Mouse (Mus musculus) intestine, embryonic 15.5 days (tissue): ENCODE results near the gene Casz1. TPM values are rescaled to one million over a fixed set of nuclear protein-coding genes. Genes with fewer than 3 reads are reported as not detected.

Experiments used
- ATAC-seq: fragments of 200-750 bp; cut with Nextera tagmentation; 2 replicates; pipeline ENCODE4 v1.8.0; 2017; ENCODE audit warnings: moderate TSS enrichment, moderate library complexity
- H3K27ac ChIP-seq: fragments of 300-500 bp; sonication (generic); 2 replicates; pipeline ENCODE4 v1.5.1; 2015; ENCODE audit warnings: mild to moderate bottlenecking, inconsistent platforms
- H3K27me3 ChIP-seq: fragments of 300-500 bp; sonication (generic); replicated peaks from 2 replicates; pipeline ENCODE4 v1.6.1; 2015; ENCODE audit warnings: inconsistent platforms
- H3K36me3 ChIP-seq: fragments of 300-500 bp; sonication (generic); 2 replicates; pipeline ENCODE4 v1.6.1; 2015; ENCODE audit warnings: inconsistent platforms
- H3K4me1 ChIP-seq: fragments of 300-500 bp; sonication (generic); replicated peaks from 2 replicates; pipeline ENCODE4 v1.6.1; 2015; ENCODE audit warnings: inconsistent platforms
- H3K4me2 ChIP-seq: fragments of 300-500 bp; sonication (generic); replicated peaks from 2 replicates; pipeline ENCODE4 v1.6.1; 2015; ENCODE audit warnings: mild to moderate bottlenecking, inconsistent platforms
- H3K4me3 ChIP-seq: fragments of 300-500 bp; sonication (generic); replicated peaks from 2 replicates; pipeline ENCODE4 v1.5.1; 2015; ENCODE audit warnings: inconsistent platforms
- H3K9ac ChIP-seq: fragments of 300-500 bp; sonication (generic); 2 replicates; pipeline ENCODE4 v1.6.1; 2015; ENCODE audit warnings: inconsistent platforms
- H3K9me3 ChIP-seq: fragments of 300-500 bp; sonication (generic); 2 replicates; pipeline ENCODE4 v1.6.1; 2016; ENCODE audit warnings: inconsistent platforms
- WGBS: fragments of 180-500 bp; shearing (Covaris S2); methylation state at CpG from one replicate; pipeline ENCODE4 v1.1.7; 2015; 5-methylcytosine and 5-hydroxymethylcytosine counted together
- polyA plus RNA-seq: library from polyadenylated mRNA; unstranded; fragments of >200 nt; fragmentation: Nextera tagmentation; extraction: Ambion mirVana; gene quantifications from 2 replicates; pipeline ENCODE4 v1.2.1, GENCODE M21; 2015

Casz1 gene
- polyA plus RNA-seq, 1 experiment from 2014 or later, result 4.4 TPM

DNA sequence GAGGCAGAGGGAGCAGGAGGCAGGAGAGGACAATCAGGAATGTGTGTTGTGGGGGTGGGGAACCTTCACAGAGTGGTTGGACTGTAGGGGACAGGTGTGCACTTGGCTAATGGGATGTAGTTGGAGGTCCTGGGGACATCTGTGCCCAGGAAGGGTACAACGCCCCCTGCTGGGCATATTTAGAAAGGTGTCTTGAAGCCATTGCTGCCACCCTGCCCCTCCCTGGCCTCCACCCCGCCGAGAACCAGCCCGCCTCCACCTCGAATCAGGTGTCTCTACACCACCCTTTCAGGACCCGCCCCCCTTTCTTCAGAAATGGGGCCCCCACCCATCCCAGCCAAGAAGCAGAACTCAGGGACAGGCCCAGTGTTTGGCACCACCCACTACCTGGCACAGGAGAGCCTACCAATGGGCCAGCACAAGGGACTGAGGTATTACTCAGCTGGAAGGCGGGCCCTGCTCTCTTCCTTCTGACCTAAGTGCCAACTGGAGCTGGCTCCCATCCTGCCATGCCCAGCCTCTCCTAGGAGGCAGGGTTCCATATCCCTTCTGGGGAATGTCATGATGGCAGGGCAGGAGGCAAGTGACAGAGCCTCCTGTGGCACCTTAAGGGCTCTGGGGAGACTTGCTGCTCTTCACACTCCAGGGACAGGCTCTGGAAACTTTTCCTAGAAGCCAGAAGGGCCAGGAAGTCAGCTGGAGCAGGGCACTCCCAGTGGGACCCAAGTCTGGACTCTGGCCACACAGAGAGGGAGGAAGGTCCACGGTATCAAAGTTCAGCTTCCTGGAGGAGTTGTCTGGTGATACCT lies 98.9 kb downstream of the Casz1 start:
- Histone ChIP-seq H3K4me2 (peak overlapping the region; percentile 98), H3K4me3 (no peak overlapping the region), H3K27me3 (0 out of 2 replicates have a peak, but pooled peaks cover 2% of the 10 kb centered on the region), H3K9me3 (no peaks in the 10 kb centered on the region), H3K36me3 (no peaks in the 10 kb centered on the region), H3K4me1 (peaks cover 36% of the 10 kb centered on the region), H3K27ac (peak overlapping the region; percentile 89), H3K9ac (no peak overlapping the region)
- peak; percentile 63 for ATAC-seq
- 24% methylated on average over 8 of the region's 8 CpGs for WGBS

DNA sequence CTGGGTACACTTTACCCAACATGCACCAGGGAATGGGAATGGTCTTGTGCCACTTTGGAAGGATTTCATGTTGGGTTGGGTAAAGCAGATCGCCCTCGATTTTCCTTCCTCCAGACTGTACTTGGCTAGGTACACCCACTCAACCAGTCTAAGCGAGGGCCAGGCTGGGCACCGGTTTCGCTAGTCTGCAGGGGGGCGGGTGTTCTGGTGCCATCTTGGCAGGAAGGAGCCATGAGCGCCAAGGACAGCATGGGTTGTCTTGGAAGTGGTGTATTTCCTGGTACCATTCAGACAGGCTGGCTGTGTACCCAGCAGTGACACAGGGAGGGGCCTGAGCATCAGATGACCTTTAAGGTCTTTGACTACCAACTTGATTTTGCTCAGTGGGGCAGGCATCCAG lies 101.1 kb downstream of the Casz1 start:
- no peak for ATAC-seq
- Histone ChIP-seq H3K27me3 (0 out of 2 replicates have a peak, but pooled peaks cover 2% of the 10 kb centered on the region), H3K9me3 (no peaks in the 10 kb centered on the region), H3K4me1 (peaks cover 49% of the 10 kb centered on the region), H3K4me3 (no peak overlapping the region), H3K4me2 (no peak overlapping the region), H3K27ac (no peak overlapping the region), H3K9ac (no peak overlapping the region), H3K36me3 (no peaks in the 10 kb centered on the region)
- 97% methylated on average over 7 of the region's 7 CpGs for WGBS

DNA sequence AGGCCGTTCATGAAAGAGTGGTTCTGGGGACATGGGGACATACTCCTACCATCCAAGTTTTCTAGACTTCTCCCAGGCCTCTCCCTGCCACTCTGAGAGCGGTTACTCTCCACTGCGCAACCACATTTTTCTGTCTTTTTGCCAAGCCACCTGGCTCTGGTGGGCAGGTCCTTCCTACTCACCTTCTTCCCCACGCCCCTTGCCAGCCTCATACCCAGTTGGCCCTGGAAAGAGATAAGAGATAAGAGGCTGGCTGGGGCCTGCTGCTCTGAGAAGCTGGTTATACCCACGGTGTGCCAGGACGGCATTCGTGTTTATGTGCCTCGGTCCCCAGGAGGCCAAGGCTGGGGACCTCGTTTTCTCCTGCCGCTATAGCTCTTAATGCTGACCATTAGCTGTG lies 102.6 kb downstream of the Casz1 start:
- H3K9me3 ChIP-seq, result no peaks in the 10 kb centered on the region
- no peaks in the 10 kb centered on the region for H3K36me3 ChIP-seq
- WGBS, result 92% methylated on average over 10 of the region's 10 CpGs
- H3K4me1 ChIP-seq, result peaks cover 50% of the 10 kb centered on the region
- no peak overlapping the region for H3K4me3 ChIP-seq
- 0 out of 2 replicates have a peak, but pooled peaks cover 2% of the 10 kb centered on the region for H3K27me3 ChIP-seq
- H3K4me2 ChIP-seq, result no peak overlapping the region
- H3K9ac ChIP-seq, result no peak overlapping the region
- no peak overlapping the region for H3K27ac ChIP-seq
- no peak for ATAC-seq

DNA sequence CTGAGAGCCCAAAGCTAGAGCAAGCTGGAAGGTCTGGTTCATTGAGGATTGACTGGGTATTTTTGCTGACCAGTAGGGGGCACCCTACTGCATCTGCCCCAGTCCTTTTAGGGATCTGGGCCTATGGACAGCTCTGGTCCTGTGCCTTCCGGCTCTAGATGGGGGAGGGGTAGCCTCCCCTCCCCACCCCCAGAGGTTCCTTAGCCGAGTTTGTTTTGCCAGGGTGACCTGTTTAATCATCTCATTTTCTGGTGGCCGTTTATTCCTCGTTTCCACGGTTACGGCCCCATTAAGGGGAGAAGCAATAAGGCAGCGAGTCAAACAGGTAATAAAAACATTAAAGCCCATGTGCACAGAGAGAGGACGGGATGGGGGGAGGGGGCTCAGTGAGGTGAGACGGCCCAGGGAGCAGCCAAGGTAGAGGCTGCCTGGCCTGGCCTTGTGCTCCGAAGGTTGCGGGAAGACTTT lies 104.0 kb downstream of the Casz1 start:
- ATAC-seq, result peak; percentile 62
- Histone ChIP-seq H3K4me3 (no peak overlapping the region), H3K27ac (peak overlapping the region; percentile 74), H3K9ac (no peak overlapping the region), H3K27me3 (0 out of 2 replicates have a peak, but pooled peaks cover 1% of the 10 kb centered on the region), H3K9me3 (no peaks in the 10 kb centered on the region), H3K4me1 (peaks cover 53% of the 10 kb centered on the region), H3K4me2 (no peak overlapping the region; the same call in 1 of the 2 replicates), H3K36me3 (no peaks in the 10 kb centered on the region)
- WGBS, result 33% methylated on average over 11 of the region's 11 CpGs

DNA sequence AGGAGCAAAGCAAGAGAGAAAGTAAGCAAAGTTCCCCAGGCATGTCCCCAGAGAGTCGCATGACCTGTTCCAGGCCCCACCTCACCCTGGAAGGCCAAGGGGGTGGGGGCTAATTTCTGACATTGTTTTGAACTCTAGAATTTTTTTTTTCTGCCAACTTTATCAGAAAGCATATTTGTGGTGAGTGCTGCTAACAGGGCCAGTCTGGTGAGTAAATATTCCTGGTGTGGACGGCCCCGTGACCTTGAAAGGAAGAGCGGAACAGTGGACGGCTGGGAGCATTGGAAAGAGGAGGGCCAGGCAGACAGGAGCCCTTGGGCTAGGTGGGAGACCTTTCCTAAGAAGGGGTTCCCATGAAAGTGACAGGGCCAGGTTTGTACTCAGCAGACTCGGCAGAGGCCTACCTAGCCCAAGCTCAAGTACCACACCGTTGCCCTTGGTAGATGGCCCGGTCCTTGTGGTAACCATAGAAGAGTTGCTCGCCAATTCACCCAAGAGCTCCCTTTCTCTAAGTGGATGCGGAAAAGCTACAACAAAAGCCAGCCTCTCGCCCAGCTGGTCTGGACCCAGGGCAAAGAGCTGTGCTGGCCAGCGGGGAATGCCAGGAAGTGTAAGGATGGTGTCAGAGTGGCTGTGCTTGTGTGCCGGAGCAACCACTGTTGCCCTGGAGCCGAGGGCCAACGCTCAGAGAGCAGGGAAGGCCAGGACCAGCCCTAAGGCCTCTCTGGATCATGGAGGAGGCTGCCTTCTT lies 104.7 kb downstream of the Casz1 start:
- Histone ChIP-seq H3K4me1 (peaks cover 52% of the 10 kb centered on the region), H3K27me3 (no peaks in the 10 kb centered on the region), H3K9ac (no peak overlapping the region), H3K4me2 (no peak overlapping the region; the same call in 1 of the 2 replicates), H3K36me3 (no peaks in the 10 kb centered on the region), H3K4me3 (no peak overlapping the region), H3K9me3 (no peaks in the 10 kb centered on the region), H3K27ac (peak overlapping the region; percentile 74)
- 75% methylated on average over 15 of the region's 15 CpGs for WGBS
- peak; percentile 49 for ATAC-seq

DNA sequence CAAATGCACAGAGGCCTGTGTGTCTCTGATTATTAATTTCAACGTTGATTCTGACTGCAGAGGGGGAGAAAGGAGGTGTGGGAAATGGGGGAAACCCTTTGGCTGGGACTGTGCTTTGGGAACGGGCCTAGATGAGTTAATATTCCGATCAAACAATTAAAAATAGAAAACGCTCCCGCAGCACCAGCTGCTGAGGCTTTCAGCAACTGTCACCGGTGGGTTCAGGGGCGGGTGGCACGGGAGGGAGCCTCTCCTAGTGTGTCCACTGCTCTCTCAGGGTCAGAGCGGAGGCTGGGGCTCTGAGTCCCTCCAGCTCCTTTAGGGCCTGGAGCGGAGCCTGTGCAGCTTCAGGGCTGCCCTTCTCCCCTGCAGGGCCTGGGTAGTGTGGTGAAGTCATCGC lies 105.3 kb downstream of the Casz1 start:
- Histone ChIP-seq H3K27ac (no peak overlapping the region; the same call in 1 of the 2 replicates), H3K27me3 (no peaks in the 10 kb centered on the region), H3K4me1 (peaks cover 53% of the 10 kb centered on the region), H3K4me2 (no peak overlapping the region), H3K36me3 (no peaks in the 10 kb centered on the region), H3K9ac (no peak overlapping the region), H3K9me3 (no peaks in the 10 kb centered on the region), H3K4me3 (no peak overlapping the region)
- 74% methylated on average over 11 of the region's 11 CpGs for WGBS
- no peak for ATAC-seq

DNA sequence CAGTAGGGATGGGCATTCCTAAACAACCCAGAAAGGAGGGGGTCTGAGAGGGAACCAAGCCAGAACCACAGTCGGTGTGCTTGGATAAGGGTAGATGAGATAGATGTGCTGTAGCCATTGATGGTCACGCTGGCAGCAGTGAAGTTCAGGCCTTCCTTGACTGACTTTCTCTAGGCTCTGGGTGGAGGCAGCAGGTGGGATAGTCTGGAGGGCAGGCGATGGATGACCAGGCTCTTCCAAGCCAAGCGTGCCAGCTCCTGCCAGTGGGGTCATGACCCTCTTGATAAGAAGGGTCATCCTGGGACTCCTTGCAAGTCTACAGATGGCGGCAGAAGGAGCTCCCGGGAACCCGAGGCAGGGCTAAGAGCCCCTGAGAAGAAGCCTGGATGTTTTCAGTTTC lies 107.9 kb downstream of the Casz1 start:
- Histone ChIP-seq H3K4me1 (peaks cover 59% of the 10 kb centered on the region), H3K9me3 (no peaks in the 10 kb centered on the region), H3K36me3 (no peaks in the 10 kb centered on the region), H3K27me3 (no peaks in the 10 kb centered on the region), H3K9ac (no peak overlapping the region), H3K27ac (no peak overlapping the region), H3K4me3 (no peak overlapping the region), H3K4me2 (no peak overlapping the region)
- 51% methylated on average over 7 of the region's 7 CpGs for WGBS
- ATAC-seq, result no peak

DNA sequence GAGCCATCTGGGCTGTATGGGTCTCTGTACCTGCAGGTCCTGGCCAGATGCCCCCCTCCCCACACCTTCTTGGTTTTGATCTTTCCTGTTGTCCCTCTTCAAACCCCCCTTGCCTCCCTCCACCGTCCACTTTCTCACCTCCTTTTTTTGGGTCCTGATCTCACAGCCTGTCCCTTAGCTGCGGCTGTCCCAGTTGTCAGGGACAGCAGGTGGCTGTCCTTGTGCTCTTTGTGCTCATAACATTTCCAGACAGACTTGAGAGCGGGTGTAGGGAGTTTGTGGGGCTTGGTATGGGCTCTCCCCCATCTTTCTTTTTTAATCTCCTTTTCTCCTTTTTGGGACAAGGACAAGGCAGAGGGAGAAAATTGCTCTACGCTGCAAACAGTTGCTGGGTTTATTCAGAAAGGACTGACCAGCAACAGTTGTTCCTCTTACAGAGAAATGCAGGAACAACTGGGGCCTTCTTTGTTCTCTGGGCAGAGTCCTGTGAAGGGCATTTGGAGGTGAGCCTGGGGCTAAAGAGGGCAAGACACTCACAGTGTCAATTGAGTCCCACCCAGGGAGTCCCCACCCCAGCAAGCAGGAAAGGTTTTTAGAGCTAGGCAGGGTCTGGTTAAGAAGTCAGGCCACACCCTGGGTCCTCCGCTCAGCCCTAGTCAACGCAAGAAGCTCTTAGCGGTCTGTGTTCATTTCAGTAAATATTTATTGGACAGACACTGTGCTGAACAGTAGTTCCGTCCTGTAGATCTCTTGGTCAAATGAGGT lies 108.8 kb downstream of the Casz1 start:
- H3K4me2 ChIP-seq, result no peak overlapping the region
- H3K36me3 ChIP-seq, result no peaks in the 10 kb centered on the region
- H3K27me3 ChIP-seq, result no peaks in the 10 kb centered on the region
- no peak for ATAC-seq
- no peak overlapping the region for H3K27ac ChIP-seq
- H3K9ac ChIP-seq, result no peak overlapping the region
- H3K4me1 ChIP-seq, result peaks cover 52% of the 10 kb centered on the region
- H3K9me3 ChIP-seq, result no peaks in the 10 kb centered on the region
- WGBS, result 39% methylated on average over 8 of the region's 8 CpGs
- no peak overlapping the region for H3K4me3 ChIP-seq

DNA sequence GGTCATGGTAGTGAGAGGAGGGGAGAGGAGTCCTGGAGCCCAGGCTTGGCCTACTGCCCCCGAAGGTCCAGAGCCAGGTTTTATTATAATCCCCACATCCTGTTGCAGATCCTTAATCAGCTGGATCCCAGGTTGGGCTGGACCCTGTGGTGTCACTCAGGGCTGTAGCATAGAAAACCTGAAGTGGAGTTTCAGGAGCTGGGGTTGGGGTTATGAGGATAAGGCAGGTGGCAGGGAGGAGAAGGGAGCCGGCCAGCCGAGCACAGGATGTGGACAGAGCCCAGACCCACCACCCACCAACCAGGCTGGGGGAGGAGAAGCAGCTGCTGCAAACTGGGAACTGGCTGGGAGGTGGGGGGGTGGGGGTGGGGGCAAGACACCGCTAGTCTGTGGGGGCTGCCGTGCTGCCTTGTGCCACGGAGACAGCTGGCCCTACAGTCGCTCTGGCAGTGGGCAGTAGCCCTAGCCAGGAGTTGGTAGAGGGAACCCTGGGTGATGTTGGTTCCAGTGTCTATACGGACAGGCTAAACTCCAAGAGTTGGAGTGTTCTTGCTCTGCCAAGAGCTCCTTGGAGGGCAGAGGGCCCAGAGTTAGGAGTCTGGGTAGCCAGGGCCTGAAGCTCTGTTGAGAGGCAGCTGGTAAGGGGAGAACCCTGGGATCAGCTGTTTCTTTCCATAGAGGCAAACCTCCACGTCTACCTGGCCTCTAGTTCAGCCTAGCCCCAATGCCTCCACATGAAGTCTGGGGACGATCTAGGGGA lies 110.8 kb downstream of the Casz1 start:
- no peak overlapping the region for H3K4me2 ChIP-seq
- no peaks in the 10 kb centered on the region for H3K27me3 ChIP-seq
- H3K27ac ChIP-seq, result no peak overlapping the region
- H3K9me3 ChIP-seq, result no peaks in the 10 kb centered on the region
- peaks cover 49% of the 10 kb centered on the region for H3K4me1 ChIP-seq
- no peak overlapping the region for H3K9ac ChIP-seq
- H3K36me3 ChIP-seq, result no peaks in the 10 kb centered on the region
- no peak overlapping the region for H3K4me3 ChIP-seq
- 45% methylated on average over 10 of the region's 10 CpGs for WGBS
- ATAC-seq, result peak; percentile 83

DNA sequence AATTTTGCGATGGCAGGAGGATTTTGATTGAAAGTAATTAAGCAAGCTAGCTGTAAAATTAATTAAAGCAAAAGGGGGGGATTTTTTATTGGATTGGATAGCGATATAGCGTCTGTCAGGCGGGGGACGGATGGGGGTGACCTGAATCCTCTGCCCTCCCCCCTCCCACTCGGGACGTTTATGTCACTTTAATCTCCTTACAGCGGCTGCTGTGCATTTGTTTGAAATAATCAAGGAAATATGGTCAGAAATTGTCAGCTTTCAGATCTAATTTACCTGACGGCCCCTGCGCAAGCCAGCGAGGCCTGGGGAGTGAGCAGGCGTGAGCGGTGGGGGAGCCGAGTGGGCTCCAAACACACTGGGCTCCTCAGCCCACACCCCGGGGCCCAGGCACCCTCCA lies 111.6 kb downstream of the Casz1 start:
- peaks cover 49% of the 10 kb centered on the region for H3K4me1 ChIP-seq
- WGBS, result 84% methylated on average over 15 of the region's 15 CpGs
- ATAC-seq, result no peak

DNA sequence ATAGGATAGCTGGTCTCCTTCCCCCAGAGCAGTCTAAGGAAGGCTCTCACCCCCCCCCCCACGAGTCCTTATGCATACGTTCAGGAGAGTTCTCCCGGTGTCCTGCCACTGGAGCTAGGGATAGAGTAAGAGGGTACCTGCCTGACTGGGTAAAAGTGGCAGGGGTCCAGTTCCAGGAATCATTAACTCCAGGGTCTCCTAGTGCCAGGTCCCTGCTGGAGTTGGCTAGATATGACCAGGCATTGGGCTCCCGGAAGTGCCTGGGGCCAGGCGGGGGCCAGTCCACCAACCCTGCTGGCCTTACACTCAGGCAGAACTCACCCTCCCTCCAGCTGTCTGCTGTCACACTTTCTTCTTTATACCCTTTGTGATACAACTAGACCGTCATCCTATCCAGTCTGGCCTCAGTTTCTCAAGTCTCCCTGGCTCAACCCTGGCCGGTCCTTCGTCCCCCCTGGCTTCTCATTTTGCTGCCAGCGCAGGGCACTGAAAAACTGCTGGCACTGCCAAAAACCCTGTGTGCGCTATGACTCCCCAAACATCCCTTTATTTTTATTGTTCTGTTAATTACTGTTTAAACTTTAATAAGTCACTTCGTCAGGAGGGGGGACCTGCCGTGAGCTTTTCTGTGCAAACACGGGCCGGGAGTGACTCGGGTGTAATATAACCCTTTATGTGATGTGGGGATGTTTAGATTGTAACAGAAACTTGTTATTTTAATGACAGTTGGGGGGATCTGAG lies 114.6 kb downstream of the Casz1 start:
- H3K27me3 ChIP-seq, result peaks cover 5% of the 10 kb centered on the region; the same call in 1 of the 2 replicates
- peaks cover 46% of the 10 kb centered on the region for H3K4me1 ChIP-seq
- no peak overlapping the region for H3K9ac ChIP-seq
- ATAC-seq, result no peak
- H3K36me3 ChIP-seq, result no peaks in the 10 kb centered on the region
- H3K9me3 ChIP-seq, result no peaks in the 10 kb centered on the region
- H3K4me3 ChIP-seq, result no peak overlapping the region
- no peak overlapping the region for H3K27ac ChIP-seq
- no peak overlapping the region for H3K4me2 ChIP-seq
- 56% methylated on average over 15 of the region's 15 CpGs for WGBS

More for the DNA sequence above, 111.6 kb downstream of the Casz1 start:
- Histone ChIP-seq H3K27me3 (0 out of 2 replicates have a peak, but pooled peaks cover 5% of the 10 kb centered on the region), H3K9ac (no peak overlapping the region), H3K36me3 (no peaks in the 10 kb centered on the region), H3K9me3 (no peaks in the 10 kb centered on the region), H3K4me2 (no peak overlapping the region), H3K4me3 (no peak overlapping the region), H3K27ac (no peak overlapping the region)
